Mouse (Mus musculus) embryonic facial prominence, embryonic 12.5 days (tissue): ENCODE results near the gene Selp. TPM values are rescaled to one million over a fixed set of nuclear protein-coding genes. Genes with fewer than 3 reads are reported as not detected.

ENCODE experiments used
- ATAC-seq: fragments of 200-750 bp; cut with Nextera tagmentation; 2 replicates; pipeline ENCODE4 v1.8.0; 2017; ENCODE audit not compliant: insufficient number of reproducible peaks, insufficient read depth, low FRiP score, low TSS enrichment
- H3K27ac ChIP-seq: fragments of 300-500 bp; sonication (generic); 2 replicates; pipeline ENCODE4 v1.5.1; 2016; ENCODE audit warnings: mild to moderate bottlenecking
- H3K27me3 ChIP-seq: fragments of 300-500 bp; sonication (generic); 2 replicates; pipeline ENCODE4 v1.6.1; 2016; ENCODE audit warnings: mild to moderate bottlenecking, moderate library complexity
- H3K36me3 ChIP-seq: fragments of 300-500 bp; sonication (generic); 2 replicates; pipeline ENCODE4 v1.6.1; 2016; ENCODE audit warnings: mild to moderate bottlenecking
- H3K4me1 ChIP-seq: fragments of 300-500 bp; sonication (generic); 2 replicates; pipeline ENCODE4 v1.6.1; 2016
- H3K4me2 ChIP-seq: fragments of 300-500 bp; sonication (generic); replicated peaks from 2 replicates; pipeline ENCODE4 v1.6.1; 2016; ENCODE audit warnings: mild to moderate bottlenecking, moderate library complexity
- H3K4me3 ChIP-seq: fragments of 300-500 bp; sonication (generic); 2 replicates; pipeline ENCODE4 v1.5.1; 2016; ENCODE audit warnings: mild to moderate bottlenecking
- H3K9ac ChIP-seq: fragments of 300-500 bp; sonication (generic); 2 replicates; pipeline ENCODE4 v1.6.1; 2016; ENCODE audit warnings: mild to moderate bottlenecking, moderate library complexity
- H3K9me3 ChIP-seq: fragments of 300-500 bp; sonication (generic); 2 replicates; pipeline ENCODE4 v1.6.1; 2016; ENCODE audit warnings: mild to moderate bottlenecking, moderate library complexity
- WGBS: fragments of 180-500 bp; shearing (Covaris S2); methylation state at CpG from one replicate; pipeline ENCODE4 v1.1.7; 2016; 5-methylcytosine and 5-hydroxymethylcytosine counted together
- polyA plus RNA-seq: library from polyadenylated mRNA; unstranded; fragments of >200 nt; fragmentation: Nextera tagmentation; extraction: Ambion mirVana; gene quantifications from 2 replicates; pipeline ENCODE4 v1.2.1, GENCODE M21; 2016

Selp gene
- polyA plus RNA-seq, 1 experiment from 2014 or later, result not detected

GRCm38 (mm10) chr1:164152836-164153235 lies 37.8 kb downstream of the Selp start:
- Histone ChIP-seq H3K4me1 (peaks cover 6% of the 10 kb centered on the region), H3K27ac (no peak overlapping the region), H3K4me3 (no peak overlapping the region), H3K4me2 (no peak overlapping the region), H3K9me3 (no peaks in the 10 kb centered on the region), H3K36me3 (no peaks in the 10 kb centered on the region), H3K9ac (no peak overlapping the region), H3K27me3 (peaks cover 4% of the 10 kb centered on the region; the same call in 1 of the 2 replicates)
- no peak for ATAC-seq
- WGBS, result 85% methylated on average over 5 of the region's 5 CpGs

- no peak for ATAC-seq
- Histone ChIP-seq H3K4me3 (no peak overlapping the region), H3K27ac (no peak overlapping the region), H3K27me3 (peaks cover 4% of the 10 kb centered on the region; the same call in 1 of the 2 replicates), H3K36me3 (no peaks in the 10 kb centered on the region), H3K4me2 (no peak overlapping the region), H3K9me3 (no peaks in the 10 kb centered on the region), H3K9ac (no peak overlapping the region), H3K4me1 (peaks cover 6% of the 10 kb centered on the region)
- 85% methylated on average over 3 of the region's 3 CpGs for WGBS
These were observed 39.9 kb downstream of the Selp start for GRCm38 (mm10) chr1:164154983-164155382.

- H3K27ac ChIP-seq, result no peak overlapping the region
- no peaks in the 10 kb centered on the region for H3K9me3 ChIP-seq
- no peak overlapping the region for H3K9ac ChIP-seq
- H3K36me3 ChIP-seq, result no peaks in the 10 kb centered on the region
- H3K27me3 ChIP-seq, result no peaks in the 10 kb centered on the region
- ATAC-seq, result no peak
- WGBS, result 55% methylated on average over 4 of the region's 4 CpGs
- no peak overlapping the region for H3K4me2 ChIP-seq
- no peak overlapping the region for H3K4me3 ChIP-seq
- H3K4me1 ChIP-seq, result no peaks in the 10 kb centered on the region
These were observed 43.5 kb downstream of the Selp start for GRCm38 (mm10) chr1:164158571-164158970.

GRCm38 (mm10) chr1:164159781-164160180 lies 44.7 kb downstream of the Selp start:
- Histone ChIP-seq H3K4me3 (no peak overlapping the region), H3K27me3 (no peaks in the 10 kb centered on the region), H3K36me3 (no peaks in the 10 kb centered on the region), H3K4me2 (no peak overlapping the region), H3K9ac (no peak overlapping the region), H3K27ac (no peak overlapping the region), H3K9me3 (no peaks in the 10 kb centered on the region), H3K4me1 (no peaks in the 10 kb centered on the region)
- no peak for ATAC-seq
- 88% methylated on average over 2 of the region's 2 CpGs for WGBS

- Histone ChIP-seq H3K36me3 (no peaks in the 10 kb centered on the region), H3K9me3 (no peaks in the 10 kb centered on the region), H3K4me3 (no peak overlapping the region), H3K27ac (no peak overlapping the region), H3K27me3 (no peaks in the 10 kb centered on the region), H3K9ac (no peak overlapping the region), H3K4me1 (no peaks in the 10 kb centered on the region), H3K4me2 (no peak overlapping the region)
- WGBS, result 81% methylated on average over 5 of the region's 5 CpGs
- ATAC-seq, result no peak
These were observed 47.7 kb downstream of the Selp start for GRCm38 (mm10) chr1:164162745-164163144.

GRCm38 (mm10) chr1:164168818-164169217 lies 53.8 kb downstream of the Selp start:
- 78% methylated on average over 4 of the region's 4 CpGs for WGBS
- Histone ChIP-seq H3K9me3 (no peaks in the 10 kb centered on the region), H3K4me1 (no peaks in the 10 kb centered on the region), H3K4me3 (no peak overlapping the region), H3K27ac (no peak overlapping the region), H3K27me3 (no peaks in the 10 kb centered on the region), H3K9ac (no peak overlapping the region), H3K4me2 (no peak overlapping the region), H3K36me3 (no peaks in the 10 kb centered on the region)
- ATAC-seq, result no peak

GRCm38 (mm10) chr1:164170434-164170833 lies 55.4 kb downstream of the Selp start:
- Histone ChIP-seq H3K9me3 (no peaks in the 10 kb centered on the region), H3K27ac (no peak overlapping the region), H3K9ac (no peak overlapping the region), H3K4me1 (no peaks in the 10 kb centered on the region), H3K27me3 (no peaks in the 10 kb centered on the region), H3K4me3 (no peak overlapping the region), H3K36me3 (no peaks in the 10 kb centered on the region), H3K4me2 (no peak overlapping the region)
- 80% methylated on average over 2 of the region's 2 CpGs for WGBS
- no peak for ATAC-seq

- no peak for ATAC-seq
- Histone ChIP-seq H3K27ac (no peak overlapping the region), H3K9me3 (no peaks in the 10 kb centered on the region), H3K4me1 (no peaks in the 10 kb centered on the region), H3K4me2 (no peak overlapping the region), H3K36me3 (no peaks in the 10 kb centered on the region), H3K27me3 (no peaks in the 10 kb centered on the region), H3K9ac (no peak overlapping the region), H3K4me3 (no peak overlapping the region)
- WGBS, result 75% methylated on average over 4 of the region's 4 CpGs
These were observed 58.1 kb downstream of the Selp start for GRCm38 (mm10) chr1:164173145-164173544.

GRCm38 (mm10) chr1:164176856-164177255 lies 61.8 kb downstream of the Selp start:
- no peaks in the 10 kb centered on the region for H3K27me3 ChIP-seq
- H3K4me1 ChIP-seq, result no peaks in the 10 kb centered on the region
- H3K27ac ChIP-seq, result no peak overlapping the region
- H3K9ac ChIP-seq, result no peak overlapping the region
- no peak for ATAC-seq
- no peak overlapping the region for H3K4me3 ChIP-seq
- no peaks in the 10 kb centered on the region for H3K36me3 ChIP-seq
- H3K9me3 ChIP-seq, result no peaks in the 10 kb centered on the region
- H3K4me2 ChIP-seq, result no peak overlapping the region

GRCm38 (mm10) chr1:164178429-164178828 lies 63.4 kb downstream of the Selp start:
- 82% methylated on average over 6 of the region's 6 CpGs for WGBS
- H3K27ac ChIP-seq, result no peak overlapping the region
- no peak for ATAC-seq

GRCm38 (mm10) chr1:164184142-164184870 lies 69.2 kb downstream of the Selp start:
- no peak for ATAC-seq
- Histone ChIP-seq H3K27me3 (no peaks in the 10 kb centered on the region), H3K9me3 (no peaks in the 10 kb centered on the region), H3K9ac (no peak overlapping the region), H3K4me3 (peak overlapping the region; percentile 17), H3K27ac (no peak overlapping the region), H3K36me3 (no peaks in the 10 kb centered on the region), H3K4me2 (peak overlapping the region; percentile 42), H3K4me1 (no peaks in the 10 kb centered on the region; the same call in 1 of the 2 replicates)
- WGBS, result 42% methylated on average over 16 of the region's 16 CpGs

More at GRCm38 (mm10) chr1:164178429-164178828, 63.4 kb downstream of the Selp start:
- H3K9me3 ChIP-seq, result no peaks in the 10 kb centered on the region
- H3K4me3 ChIP-seq, result no peak overlapping the region
- H3K36me3 ChIP-seq, result no peaks in the 10 kb centered on the region
- no peaks in the 10 kb centered on the region for H3K4me1 ChIP-seq
- no peak overlapping the region for H3K9ac ChIP-seq
- H3K4me2 ChIP-seq, result no peak overlapping the region
- no peaks in the 10 kb centered on the region for H3K27me3 ChIP-seq

GRCm38 (mm10) chr1:164184871-164185223 lies 69.8 kb downstream of the Selp start:
- Histone ChIP-seq H3K36me3 (no peaks in the 10 kb centered on the region), H3K9ac (no peak overlapping the region), H3K4me3 (no peak overlapping the region), H3K27me3 (no peaks in the 10 kb centered on the region), H3K4me2 (no peak overlapping the region), H3K27ac (no peak overlapping the region), H3K4me1 (no peaks in the 10 kb centered on the region; the same call in 1 of the 2 replicates), H3K9me3 (no peaks in the 10 kb centered on the region)
- no peak for ATAC-seq
- WGBS, result 43% methylated on average over 8 of the region's 8 CpGs
